Mouse (Mus musculus): ENCODE measurements around the gene Plin3.

GRCm38 (mm10) chr17:56265011-56265410, 27.7 kb downstream of the Plin3 start:
- TF ChIP-seq CTCF (conservative IDR thresholded peaks at IDR 0.05; ENCODE audit: insufficient read depth, insufficient read length, low read depth, low read length) (no peak), POLR2A (IDR thresholded peaks at IDR 0.05; ENCODE audit: low read depth, low read length) (no peak)

Measured in kidney, adult 2 months (tissue).